Mouse (Mus musculus) forebrain, embryonic 16.5 days (tissue): ENCODE data around the gene Lce1l. TPM values are rescaled to one million over a fixed set of nuclear protein-coding genes. Genes with fewer than 3 reads are reported as not detected.
"Not testable (repeated sequence)": the region's sequence is repeated elsewhere in the genome, so short reads cannot be mapped to it uniquely, and the experiment has no call there.

Experiments used
- ATAC-seq: fragments of 200-750 bp; cut with Nextera tagmentation; 2 replicates; pipeline ENCODE4 v1.8.0; 2017; ENCODE audit warnings: mild to moderate bottlenecking, moderate library complexity
- H3K27ac ChIP-seq: fragments of 300-500 bp; sonication (generic); 2 replicates; pipeline ENCODE4 v1.5.1; 2014; ENCODE audit warnings: low read length, control low read depth
- H3K27me3 ChIP-seq: fragments of 300-500 bp; sonication (generic); replicated peaks from 2 replicates; pipeline ENCODE4 v1.6.1; 2014; ENCODE audit warnings: low read length; ENCODE audit not compliant: control insufficient read depth, insufficient read depth
- H3K36me3 ChIP-seq: fragments of 300-500 bp; sonication (generic); 2 replicates; pipeline ENCODE4 v1.6.1; 2014; ENCODE audit not compliant: control insufficient read depth, insufficient read depth
- H3K4me1 ChIP-seq: fragments of 300-500 bp; sonication (generic); replicated peaks from 2 replicates; pipeline ENCODE4 v1.6.1; 2014; ENCODE audit warnings: low read length; ENCODE audit not compliant: control insufficient read depth, insufficient read depth
- H3K4me2 ChIP-seq: fragments of 300-500 bp; sonication (generic); 2 replicates; pipeline ENCODE4 v1.6.1; 2014; ENCODE audit warnings: mild to moderate bottlenecking, low read length, control low read depth
- H3K4me3 ChIP-seq: fragments of 300-500 bp; sonication (generic); replicated peaks from 2 replicates; pipeline ENCODE4 v1.5.1; 2014; ENCODE audit warnings: mild to moderate bottlenecking, low read length, control low read depth
- H3K9ac ChIP-seq: fragments of 300-500 bp; sonication (generic); replicated peaks from 2 replicates; pipeline ENCODE4 v1.6.1; 2014; ENCODE audit warnings: low read depth, low read length, control low read depth
- H3K9me3 ChIP-seq: fragments of 300-500 bp; sonication (generic); 2 replicates; pipeline ENCODE4 v1.6.1; 2016; ENCODE audit warnings: low read length; ENCODE audit not compliant: control insufficient read depth
- WGBS: fragments of 180-500 bp; shearing (Covaris S2); extraction: QIAGEN DNeasy Blood & Tissue Kit; methylation state at CpG from one replicate; pipeline ENCODE4 v1.1.7; 2014; 5-methylcytosine and 5-hydroxymethylcytosine counted together
- polyA plus RNA-seq: library from polyadenylated mRNA; unstranded; fragments of >200 nt; fragmentation: Nextera tagmentation; extraction: Ambion mirVana; gene quantifications from 2 replicates; pipeline ENCODE4 v1.2.1, GENCODE M21; 2015

The Lce1l gene
- not detected in 2 replicates for polyA plus RNA-seq

GRCm38 (mm10) chr3:92851186-92851585, at the start of gene Lce1l:
Gene Lce1l (minus strand): TSS chr3:92851286.
- no peaks in the 10 kb centered on the region for H3K27me3 ChIP-seq
- no peak within 1 kb of the TSS for H3K9ac ChIP-seq
- 93% methylated on average over 3 of the region's 3 CpGs for WGBS

GRCm38 (mm10) chr3:92894489-92894888, 43.4 kb upstream of the Lce1l start:
- WGBS = 59% methylated on average over 1 of the region's 1 CpGs
- Histone ChIP-seq H3K27me3 (no peaks in the 10 kb centered on the region), H3K27ac (no peak overlapping the region)

More at GRCm38 (mm10) chr3:92851186-92851585, at the start of gene Lce1l:
- Histone ChIP-seq H3K4me1 (no peaks in the 10 kb centered on the region), H3K9me3 (no peaks in the 10 kb centered on the region), H3K4me2 (no peak within 1 kb of the TSS), H3K27ac (no peak within 1 kb of the TSS), H3K4me3 (no peak within 1 kb of the TSS), H3K36me3 (no peaks in the 10 kb centered on the region)
- ATAC-seq = no peak

GRCm38 (mm10) chr3:92894063-92894462, 43.0 kb upstream of the Lce1l start:
- Histone ChIP-seq H3K9me3 (no peaks in the 10 kb centered on the region), H3K4me1 (no peaks in the 10 kb centered on the region), H3K27ac (no peak overlapping the region), H3K4me2 (no peak overlapping the region), H3K4me3 (no peak overlapping the region), H3K9ac (no peak overlapping the region), H3K36me3 (no peaks in the 10 kb centered on the region), H3K27me3 (no peaks in the 10 kb centered on the region)
- WGBS = 55% methylated on average over 3 of the region's 3 CpGs
- no peak for ATAC-seq

More at GRCm38 (mm10) chr3:92894489-92894888, 43.4 kb upstream of the Lce1l start:
- H3K4me2 ChIP-seq = no peak overlapping the region
- no peak overlapping the region for H3K9ac ChIP-seq
- H3K36me3 ChIP-seq = no peaks in the 10 kb centered on the region
- H3K4me3 ChIP-seq = no peak overlapping the region
- no peaks in the 10 kb centered on the region for H3K4me1 ChIP-seq
- H3K9me3 ChIP-seq = no peaks in the 10 kb centered on the region
- no peak for ATAC-seq

- Histone ChIP-seq H3K27ac (no peak overlapping the region), H3K9ac (no peak overlapping the region), H3K36me3 (no peaks in the 10 kb centered on the region), H3K9me3 (no peaks in the 10 kb centered on the region), H3K4me1 (no peaks in the 10 kb centered on the region), H3K27me3 (no peaks in the 10 kb centered on the region), H3K4me2 (no peak overlapping the region), H3K4me3 (no peak overlapping the region)
- 88% methylated on average over 3 of the region's 3 CpGs for WGBS
- no peak for ATAC-seq
Measured at GRCm38 (mm10) chr3:92874180-92874579, 23.1 kb upstream of the Lce1l start.

GRCm38 (mm10) chr3:92870116-92870515, 19.0 kb upstream of the Lce1l start, which contains the start of gene 2310050C09Rik:
Gene 2310050C09Rik (minus strand): TSS chr3:92870216.
- Histone ChIP-seq H3K9me3 (no peaks in the 10 kb centered on the region), H3K9ac (no peak within 1 kb of the TSS), H3K27ac (no peak within 1 kb of the TSS), H3K36me3 (no peaks in the 10 kb centered on the region), H3K4me1 (no peaks in the 10 kb centered on the region), H3K27me3 (no peaks in the 10 kb centered on the region), H3K4me2 (no peak within 1 kb of the TSS), H3K4me3 (no peak within 1 kb of the TSS)
- ATAC-seq = no peak
- WGBS = 88% methylated on average over 4 of the region's 4 CpGs

- no peaks in the 10 kb centered on the region for H3K36me3 ChIP-seq
- no peak within 1 kb of the TSS for H3K4me2 ChIP-seq
- no peak within 1 kb of the TSS for H3K27ac ChIP-seq
- H3K9ac ChIP-seq = no peak within 1 kb of the TSS
- WGBS = 57% methylated on average over 1 of the region's 1 CpGs
- ATAC-seq = no peak
- H3K27me3 ChIP-seq = no peaks in the 10 kb centered on the region
- H3K4me3 ChIP-seq = no peak within 1 kb of the TSS
- no peaks in the 10 kb centered on the region for H3K4me1 ChIP-seq
- H3K9me3 ChIP-seq = no peaks in the 10 kb centered on the region
Measured at GRCm38 (mm10) chr3:92827108-92827507, 24.0 kb downstream of the Lce1l start, which contains the start of gene Kprp. Gene Kprp (minus strand): TSS chr3:92827247.

GRCm38 (mm10) chr3:92825808-92826207, 25.3 kb downstream of the Lce1l start:
- Histone ChIP-seq H3K27me3 (no peaks in the 10 kb centered on the region), H3K36me3 (no peaks in the 10 kb centered on the region), H3K27ac (no peak overlapping the region), H3K9me3 (no peaks in the 10 kb centered on the region), H3K4me1 (no peaks in the 10 kb centered on the region), H3K4me3 (no peak overlapping the region), H3K4me2 (no peak overlapping the region), H3K9ac (no peak overlapping the region)
- ATAC-seq = no peak
- 38% methylated on average over 1 of the region's 1 CpGs for WGBS

- not testable (repeated sequence) for H3K27me3 ChIP-seq, H3K4me2 ChIP-seq, H3K4me1 ChIP-seq, H3K4me3 ChIP-seq, H3K27ac ChIP-seq, H3K9me3 ChIP-seq, H3K36me3 ChIP-seq, ATAC-seq, H3K9ac ChIP-seq
- WGBS = 89% methylated on average over 2 of the region's 2 CpGs
Measured at GRCm38 (mm10) chr3:92816036-92816435, 35.0 kb downstream of the Lce1l start.

- H3K27me3 ChIP-seq = no peaks in the 10 kb centered on the region
Measured at GRCm38 (mm10) chr3:92815581-92815980, 35.5 kb downstream of the Lce1l start.

GRCm38 (mm10) chr3:92807791-92808190, 43.3 kb downstream of the Lce1l start, which contains the start of gene Lce1k:
Gene Lce1k (minus strand): TSS chr3:92807891.
- H3K36me3 ChIP-seq = no peaks in the 10 kb centered on the region
- no peak within 1 kb of the TSS for H3K9ac ChIP-seq
- H3K4me2 ChIP-seq = no peak within 1 kb of the TSS
- no peak for ATAC-seq
- H3K4me1 ChIP-seq = no peaks in the 10 kb centered on the region
- no peak within 1 kb of the TSS for H3K4me3 ChIP-seq
- no peaks in the 10 kb centered on the region for H3K27me3 ChIP-seq
- no peak within 1 kb of the TSS for H3K27ac ChIP-seq
- H3K9me3 ChIP-seq = no peaks in the 10 kb centered on the region

More at GRCm38 (mm10) chr3:92815581-92815980, 35.5 kb downstream of the Lce1l start:
- no peaks in the 10 kb centered on the region for H3K9me3 ChIP-seq
- no peak overlapping the region for H3K4me2 ChIP-seq
- H3K36me3 ChIP-seq = no peaks in the 10 kb centered on the region
- 94% methylated on average over 3 of the region's 3 CpGs for WGBS
- no peak for ATAC-seq
- no peak overlapping the region for H3K4me3 ChIP-seq
- H3K4me1 ChIP-seq = no peaks in the 10 kb centered on the region
- H3K9ac ChIP-seq = no peak overlapping the region
- H3K27ac ChIP-seq = no peak overlapping the region
